Mouse (Mus musculus) heart, embryonic 11.5 days (tissue): Measurements from ENCODE around the gene Abi1. TPM values are rescaled to one million over a fixed set of nuclear protein-coding genes. Genes with fewer than 3 reads are reported as not detected.
A peak's percentile ranks its signal among the peaks of the same experiment; 100 is the strongest.
"Not testable (repeated sequence)": the region's sequence is repeated elsewhere in the genome, so short reads cannot be mapped to it uniquely, and the experiment has no call there.

Experiments used
- ATAC-seq: fragments of 200-750 bp; cut with Nextera tagmentation; replicated peaks from 2 replicates; pipeline ENCODE4 v1.8.0; 2017; ENCODE audit warnings: moderate library complexity; ENCODE audit not compliant: insufficient number of reproducible peaks, low FRiP score, low TSS enrichment
- H3K27ac ChIP-seq: fragments of 300-500 bp; sonication (generic); 2 replicates; pipeline ENCODE4 v1.5.1; 2014; ENCODE audit warnings: mild to moderate bottlenecking, low read depth, low read length
- H3K27me3 ChIP-seq: fragments of 300-500 bp; sonication (generic); 2 replicates; pipeline ENCODE4 v1.6.1; 2014; ENCODE audit warnings: mild to moderate bottlenecking, low read length, mixed read lengths; ENCODE audit not compliant: control insufficient read depth, insufficient read depth
- H3K36me3 ChIP-seq: fragments of 300-500 bp; sonication (generic); 2 replicates; pipeline ENCODE4 v1.6.1; 2014; ENCODE audit warnings: mild to moderate bottlenecking, low read length, moderate library complexity, mixed read lengths; ENCODE audit not compliant: control insufficient read depth, insufficient read depth
- H3K4me1 ChIP-seq: fragments of 300-500 bp; sonication (generic); 2 replicates; pipeline ENCODE4 v1.6.1; 2014; ENCODE audit warnings: low read length; ENCODE audit not compliant: control insufficient read depth, insufficient read depth
- H3K4me2 ChIP-seq: fragments of 300-500 bp; sonication (generic); 2 replicates; pipeline ENCODE4 v1.6.1; 2014; ENCODE audit warnings: mild to moderate bottlenecking, moderate library complexity
- H3K4me3 ChIP-seq: fragments of 300-500 bp; sonication (generic); 2 replicates; pipeline ENCODE4 v1.5.1; 2014; ENCODE audit warnings: low read depth, low read length
- H3K9ac ChIP-seq: fragments of 300-500 bp; sonication (generic); 2 replicates; pipeline ENCODE4 v1.6.1; 2014; ENCODE audit warnings: mild to moderate bottlenecking, low read depth, low read length, moderate library complexity
- H3K9me3 ChIP-seq: fragments of 300-500 bp; sonication (generic); replicated peaks from 2 replicates; pipeline ENCODE4 v1.6.1; 2016; ENCODE audit warnings: low read length; ENCODE audit not compliant: control insufficient read depth
- WGBS: fragments of 180-500 bp; shearing (Covaris S2); extraction: QIAGEN DNeasy Blood & Tissue Kit; methylation state at CpG from one replicate; pipeline ENCODE4 v1.1.7; 2014; ENCODE audit not compliant: insufficient replicate concordance; 5-methylcytosine and 5-hydroxymethylcytosine counted together
- polyA plus RNA-seq: library from polyadenylated mRNA; unstranded; fragments of >200 nt; fragmentation: Nextera tagmentation; extraction: Ambion mirVana; gene quantifications from 2 replicates; pipeline ENCODE4 v1.2.1, GENCODE M21; 2014

Gene Abi1
- polyA plus RNA-seq, 1 experiment from 2014 or later = 35.3 TPM

GRCm38 (mm10) chr2:22928259-22928658 lies 111.8 kb downstream of the Abi1 start:
- WGBS = 86% methylated on average over 2 of the region's 2 CpGs
- ATAC-seq = no peak
- no peak overlapping the region for H3K4me3 ChIP-seq
- no peak overlapping the region for H3K27ac ChIP-seq
- H3K4me2 ChIP-seq = no peak overlapping the region
- H3K9ac ChIP-seq = no peak overlapping the region
- no peaks in the 10 kb centered on the region for H3K9me3 ChIP-seq
- H3K36me3 ChIP-seq = peaks cover 3% of the 10 kb centered on the region
- no peaks in the 10 kb centered on the region for H3K4me1 ChIP-seq
- no peaks in the 10 kb centered on the region for H3K27me3 ChIP-seq

GRCm38 (mm10) chr2:22925911-22926310 lies 114.1 kb downstream of the Abi1 start:
- H3K9ac ChIP-seq, H3K27ac ChIP-seq, H3K4me2 ChIP-seq, H3K27me3 ChIP-seq, H3K9me3 ChIP-seq, H3K4me1 ChIP-seq, H3K4me3 ChIP-seq, H3K36me3 ChIP-seq, ATAC-seq: not testable (repeated sequence)
- WGBS = 91% methylated on average over 2 of the region's 3 CpGs

GRCm38 (mm10) chr2:22918651-22919050 lies 121.4 kb downstream of the Abi1 start:
- no peaks in the 10 kb centered on the region for H3K27me3 ChIP-seq
- no peaks in the 10 kb centered on the region for H3K4me1 ChIP-seq
- ATAC-seq = no peak
- peaks cover 3% of the 10 kb centered on the region for H3K36me3 ChIP-seq
- 88% methylated on average over 2 of the region's 2 CpGs for WGBS
- H3K9me3 ChIP-seq = no peaks in the 10 kb centered on the region
- no peak overlapping the region for H3K4me2 ChIP-seq
- no peak overlapping the region for H3K27ac ChIP-seq
- no peak overlapping the region for H3K9ac ChIP-seq
- no peak overlapping the region for H3K4me3 ChIP-seq

- Histone ChIP-seq H3K9me3 (no peaks in the 10 kb centered on the region), H3K36me3 (peaks cover 11% of the 10 kb centered on the region), H3K4me2 (no peak overlapping the region), H3K4me1 (no peaks in the 10 kb centered on the region), H3K27ac (no peak overlapping the region), H3K9ac (no peak overlapping the region), H3K27me3 (no peaks in the 10 kb centered on the region), H3K4me3 (no peak overlapping the region)
- no peak for ATAC-seq
- WGBS = 83% methylated on average over 3 of the region's 3 CpGs
These were observed 125.6 kb downstream of the Abi1 start for GRCm38 (mm10) chr2:22914421-22914820.

GRCm38 (mm10) chr2:22903947-22904346 lies 136.1 kb downstream of the Abi1 start:
- H3K4me3 ChIP-seq = no peak overlapping the region
- H3K4me2 ChIP-seq = no peak overlapping the region
- 84% methylated on average over 3 of the region's 3 CpGs for WGBS
- H3K36me3 ChIP-seq = 0 out of 2 replicates have a peak, but pooled peaks cover 2% of the 10 kb centered on the region
- no peaks in the 10 kb centered on the region for H3K9me3 ChIP-seq
- no peak overlapping the region for H3K27ac ChIP-seq
- H3K4me1 ChIP-seq = no peaks in the 10 kb centered on the region
- no peaks in the 10 kb centered on the region for H3K27me3 ChIP-seq
- no peak overlapping the region for H3K9ac ChIP-seq
- no peak for ATAC-seq

- Histone ChIP-seq H3K4me3 (peak within 1 kb of the TSS; percentile 93), H3K4me1 (no peaks in the 10 kb centered on the region), H3K9ac (peak within 1 kb of the TSS; percentile 90), H3K27me3 (no peaks in the 10 kb centered on the region), H3K27ac (peak within 1 kb of the TSS; percentile 86), H3K36me3 (no peaks in the 10 kb centered on the region), H3K9me3 (no peaks in the 10 kb centered on the region), H3K4me2 (peak within 1 kb of the TSS; percentile 70)
- ATAC-seq = peak; percentile 99
- WGBS = under 1% methylated on average over 80 of the region's 81 CpGs
These were observed 144.5 kb downstream of the Abi1 start, which contains the start of gene Pdss1 for GRCm38 (mm10) chr2:22895282-22896273. Gene Pdss1 (plus strand): TSS chr2:22895522.

GRCm38 (mm10) chr2:22894932-22895281 lies 145.1 kb downstream of the Abi1 start:
- Histone ChIP-seq H3K27ac (peak overlapping the region; percentile 86), H3K4me1 (no peaks in the 10 kb centered on the region), H3K36me3 (no peaks in the 10 kb centered on the region), H3K9me3 (no peaks in the 10 kb centered on the region), H3K4me3 (peak overlapping the region; percentile 93), H3K9ac (peak overlapping the region; percentile 90), H3K4me2 (peak overlapping the region; percentile 70), H3K27me3 (no peaks in the 10 kb centered on the region)
- WGBS = 20% methylated on average over 9 of the region's 9 CpGs
- 0 out of 2 replicates have a peak, but pooled peaks have one; percentile 12 for ATAC-seq
